Mouse (Mus musculus): Measurements from ENCODE around the gene Cstad.

Gene Cstad

GRCm38 (mm10) chr2:30628374-30628773, 33.5 kb downstream of the Cstad start:
- DNase-seq (ENCODE audit: low read depth, low spot score): no peak

DNA sequence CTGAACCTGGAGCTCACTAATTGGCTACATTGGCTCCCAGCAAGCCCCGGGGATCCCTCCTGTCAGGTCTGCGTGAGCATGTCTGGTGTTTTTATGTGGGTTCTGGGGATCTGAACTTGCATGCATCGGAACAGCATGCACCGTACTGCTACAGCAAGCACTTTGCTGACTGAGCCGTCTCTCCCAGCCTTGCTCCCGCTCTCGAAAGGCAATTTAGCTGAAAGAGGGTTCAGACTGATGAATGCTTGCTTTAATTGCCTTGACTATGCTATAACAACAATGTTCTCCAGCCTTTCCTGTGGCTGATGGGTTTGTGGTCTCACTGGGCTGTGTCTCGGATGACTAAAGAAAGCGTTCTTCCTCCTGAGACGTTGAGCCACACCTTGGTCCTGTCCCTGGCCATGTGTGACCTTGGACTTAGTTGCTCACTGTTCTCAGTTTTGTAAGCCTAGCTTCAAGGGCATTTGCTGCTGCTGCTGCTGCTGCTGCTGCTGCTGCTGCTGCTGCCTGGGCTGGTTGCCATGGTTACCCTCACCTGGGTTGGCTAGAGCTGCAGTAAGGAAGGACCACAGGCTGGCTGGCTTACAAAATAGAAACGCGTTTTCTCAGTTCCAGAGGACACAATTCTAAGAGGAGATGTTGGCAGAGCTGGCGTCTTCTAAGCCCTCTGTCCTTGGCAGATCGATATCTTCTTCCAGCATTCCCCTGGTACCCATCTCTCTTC, 34.4 kb downstream of the Cstad start:
- no peak for DNase-seq (ENCODE audit: low read depth, low spot score)

- DNase-seq (ENCODE audit: low read depth, low spot score): no peak
Observed at GRCm38 (mm10) chr2:30629860-30630259, 35.0 kb downstream of the Cstad start.

DNA sequence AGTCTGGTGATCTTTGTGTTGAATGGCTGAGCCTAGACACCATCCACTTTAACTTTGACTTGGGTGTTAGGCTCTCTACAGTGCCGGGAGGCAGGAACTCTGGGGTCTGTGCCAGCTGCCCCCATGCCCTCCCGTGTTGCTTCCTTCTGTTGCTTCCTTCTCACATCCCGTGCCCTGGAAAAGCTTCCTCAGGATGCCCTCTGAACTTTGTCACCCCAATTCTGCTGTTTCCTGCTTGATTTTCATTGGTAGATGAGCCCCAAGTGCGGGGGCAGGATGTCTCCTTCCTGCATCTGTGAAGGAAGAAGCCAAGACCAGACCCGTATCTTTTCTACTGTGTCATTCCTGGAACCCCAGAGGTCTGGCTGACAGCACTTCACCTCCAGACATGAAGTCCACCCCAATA, 41.4 kb downstream of the Cstad start:
- DNase-seq (ENCODE audit: low read depth, low spot score): peak; percentile 59

DNA sequence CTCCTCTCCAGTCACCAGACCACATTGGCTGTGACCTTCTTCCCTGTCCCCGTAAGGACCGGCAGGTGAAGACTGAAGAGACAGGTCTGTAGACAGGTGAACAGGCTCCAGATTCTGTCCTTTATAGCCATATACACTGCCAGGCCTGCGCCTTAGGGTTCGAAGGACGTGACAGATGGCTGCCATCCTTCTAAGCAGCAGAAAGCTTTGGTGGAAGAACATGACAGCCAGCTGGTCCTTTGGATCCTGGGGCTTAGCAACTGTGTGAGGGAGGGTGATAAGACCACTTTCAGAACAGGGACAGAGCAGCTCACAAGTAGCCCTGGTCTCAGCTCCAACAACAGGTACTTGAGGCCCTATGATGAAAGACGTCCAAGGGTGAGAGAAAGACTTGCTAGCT, 43.2 kb downstream of the Cstad start:
- no peak for DNase-seq (ENCODE audit: low read depth, low spot score)

- DNase-seq (ENCODE audit: low read depth, low spot score): no peak
Observed at GRCm38 (mm10) chr2:30640021-30640481, 45.2 kb downstream of the Cstad start.

- DNase-seq (ENCODE audit: low read depth, low spot score): no peak
Observed at GRCm38 (mm10) chr2:30642810-30643209, 48.0 kb downstream of the Cstad start.

DNA sequence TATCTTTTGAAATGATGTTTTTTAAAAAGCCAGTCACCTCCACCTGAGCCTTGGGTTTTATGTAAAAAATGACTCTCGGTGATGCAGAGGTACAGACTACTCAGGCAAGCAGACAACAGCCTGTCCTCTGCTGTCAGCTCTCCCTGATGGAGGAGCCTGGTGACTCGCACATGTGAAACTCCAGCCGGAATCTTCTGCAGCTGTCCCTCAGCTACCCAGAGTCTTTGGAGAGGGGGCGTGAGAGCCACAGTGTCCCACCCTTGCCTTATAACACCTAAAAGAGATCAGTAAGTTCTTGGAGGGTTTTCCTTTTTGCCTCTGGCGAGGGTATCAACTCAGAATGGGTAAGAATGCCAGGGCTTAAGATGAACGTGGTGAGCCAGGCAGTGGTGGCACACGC, 48.6 kb downstream of the Cstad start:
- DNase-seq (ENCODE audit: low read depth, low spot score): no peak

- DNase-seq (ENCODE audit: low read depth, low spot score): no peak
Observed at GRCm38 (mm10) chr2:30646833-30647232, 52.0 kb downstream of the Cstad start.

DNA sequence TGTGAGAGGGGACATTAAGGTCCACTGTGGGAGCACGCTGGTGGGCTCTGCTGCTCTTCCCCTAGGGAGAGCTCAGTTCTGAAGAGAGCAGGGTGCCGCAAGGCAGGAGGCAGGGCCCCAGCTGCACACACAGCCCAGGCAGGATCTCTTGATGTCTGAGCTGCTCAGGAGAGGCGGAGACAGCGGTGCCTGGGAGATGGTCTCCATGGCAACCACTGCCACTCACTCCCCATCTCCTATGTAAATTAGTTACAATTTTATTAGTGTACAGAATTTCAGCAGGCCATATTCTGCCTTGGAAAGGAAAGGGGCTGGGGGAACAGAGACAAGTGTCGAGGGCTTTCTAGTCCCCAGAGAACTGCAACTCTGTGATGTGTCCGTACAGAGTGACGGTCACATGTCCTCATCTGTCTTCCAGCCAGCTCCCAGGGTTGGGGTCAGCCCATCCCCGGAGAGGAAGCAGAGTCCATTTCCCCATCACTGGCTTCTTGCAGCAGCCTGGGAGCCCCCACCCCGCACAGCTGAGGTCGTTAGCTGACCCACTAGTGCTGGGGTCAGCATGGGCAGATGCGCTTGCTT, 52.6 kb downstream of the Cstad start:
- DNase-seq (ENCODE audit: low read depth, low spot score): peak; percentile 85

- peak; percentile 67 for DNase-seq (ENCODE audit: low read depth, low spot score)
Observed at GRCm38 (mm10) chr2:30647882-30648494, 53.1 kb downstream of the Cstad start.

DNA sequence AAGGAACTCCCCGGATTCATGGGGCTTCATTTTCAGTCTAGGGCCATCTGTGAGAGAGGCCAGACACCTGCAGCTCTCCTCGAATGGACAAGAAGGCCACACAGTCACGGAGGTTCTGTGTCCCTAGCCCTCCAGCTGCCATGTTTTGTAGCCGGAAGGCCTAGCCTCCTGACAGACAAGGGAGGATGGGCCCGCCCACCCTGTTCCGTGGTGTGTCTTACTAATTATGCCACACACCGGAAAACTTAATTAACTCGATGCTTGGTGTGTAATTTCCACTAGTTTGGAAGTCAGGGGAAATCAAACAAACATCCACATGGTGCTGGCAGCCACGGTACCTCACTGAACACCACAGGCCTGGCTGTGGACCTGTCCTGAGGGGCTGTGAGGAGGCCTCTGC, 55.4 kb downstream of the Cstad start:
- no peak for DNase-seq (ENCODE audit: low read depth, low spot score)

DNA sequence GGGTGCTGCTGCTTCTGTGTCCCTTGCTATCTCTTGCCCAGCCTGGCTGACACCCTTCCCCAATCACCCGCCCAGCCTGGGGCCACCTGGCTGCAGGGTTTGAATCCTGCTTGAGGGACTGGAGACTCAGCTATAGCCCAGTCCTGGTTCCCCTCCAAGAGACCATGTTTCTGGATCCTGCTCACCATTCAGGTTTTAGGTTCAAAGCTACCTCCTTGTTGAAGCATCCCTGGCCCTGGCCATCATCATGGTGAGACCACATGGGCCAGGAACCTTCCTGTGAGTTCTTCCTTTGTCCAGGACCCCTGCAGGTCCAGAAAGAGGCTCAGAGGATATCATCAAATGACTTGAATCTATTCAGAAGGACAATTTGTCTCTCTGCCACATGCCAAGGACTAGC, 57.0 kb downstream of the Cstad start:
- DNase-seq (ENCODE audit: low read depth, low spot score): no peak

DNA sequence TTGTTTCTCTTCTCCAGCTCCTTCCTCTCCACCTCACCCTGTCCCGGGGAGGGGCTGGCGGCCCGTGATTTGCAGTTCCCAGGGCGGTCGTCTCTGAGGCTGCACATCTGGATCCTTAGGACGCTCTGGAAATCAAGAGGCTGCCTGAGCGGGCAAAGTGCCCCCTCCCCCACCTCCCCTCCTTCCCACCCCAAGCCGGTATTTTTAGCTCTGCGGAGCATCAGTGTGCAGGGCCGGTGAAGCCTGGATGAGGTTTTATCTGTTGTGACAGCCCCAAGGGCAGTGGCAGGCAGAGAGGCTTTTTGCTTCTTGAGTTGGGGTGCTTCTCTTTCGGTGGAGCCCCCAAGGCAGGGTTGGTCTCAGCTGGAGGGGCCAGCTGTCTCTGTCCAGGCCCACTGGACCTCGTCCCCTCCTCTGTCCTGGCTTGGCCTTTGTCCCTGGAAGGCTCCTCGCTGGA, 57.8 kb downstream of the Cstad start:
- no peak for DNase-seq (ENCODE audit: low read depth, low spot score)

DNA sequence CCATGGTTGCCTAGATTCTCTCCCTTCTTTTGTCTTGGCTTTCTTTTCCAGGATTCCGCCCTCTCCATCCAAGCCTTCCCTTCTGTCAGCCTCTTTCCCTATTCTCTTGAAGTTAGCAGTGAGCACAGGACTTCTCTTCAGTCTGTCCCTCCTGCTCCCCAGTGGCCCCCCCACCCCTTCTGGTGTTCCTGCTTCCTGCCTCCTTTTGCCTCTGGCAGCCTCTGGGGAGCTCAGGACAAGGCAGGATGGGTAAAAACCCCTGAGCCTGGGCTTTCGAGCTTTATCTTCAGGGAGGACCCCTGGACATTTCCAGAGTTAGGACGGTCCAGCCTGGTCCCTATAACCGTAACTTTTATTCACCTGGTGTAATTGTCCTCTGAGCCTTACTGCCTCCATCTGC, 58.2 kb downstream of the Cstad start:
- DNase-seq (ENCODE audit: low read depth, low spot score): no peak

DNA sequence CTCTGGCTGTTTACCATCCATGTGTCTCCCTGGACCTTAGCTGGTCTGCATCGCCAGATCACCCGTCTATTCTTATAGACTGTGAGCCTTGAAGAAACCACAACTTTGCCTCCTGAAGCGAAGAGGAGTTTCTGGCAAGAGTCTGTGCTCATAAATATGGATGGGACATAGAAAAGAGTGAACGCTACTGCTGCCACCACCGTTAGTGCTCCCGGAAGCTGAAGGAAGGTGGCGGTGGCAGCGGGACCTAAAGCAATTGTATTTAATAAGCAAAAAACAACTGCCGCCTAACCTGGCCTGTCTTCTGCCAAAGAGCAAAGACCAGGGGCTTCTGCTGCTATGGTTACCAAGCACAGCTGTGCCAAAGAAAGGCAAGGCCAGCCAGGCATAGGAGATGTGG, 59.3 kb downstream of the Cstad start:
- DNase-seq (ENCODE audit: low read depth, low spot score): no peak

GRCm38 (mm10) chr2:30654582-30654981, 59.7 kb downstream of the Cstad start:
- DNase-seq (ENCODE audit: low read depth, low spot score): no peak

- no peak for DNase-seq (ENCODE audit: low read depth, low spot score)
Observed at GRCm38 (mm10) chr2:30655746-30656145, 60.9 kb downstream of the Cstad start.

DNA sequence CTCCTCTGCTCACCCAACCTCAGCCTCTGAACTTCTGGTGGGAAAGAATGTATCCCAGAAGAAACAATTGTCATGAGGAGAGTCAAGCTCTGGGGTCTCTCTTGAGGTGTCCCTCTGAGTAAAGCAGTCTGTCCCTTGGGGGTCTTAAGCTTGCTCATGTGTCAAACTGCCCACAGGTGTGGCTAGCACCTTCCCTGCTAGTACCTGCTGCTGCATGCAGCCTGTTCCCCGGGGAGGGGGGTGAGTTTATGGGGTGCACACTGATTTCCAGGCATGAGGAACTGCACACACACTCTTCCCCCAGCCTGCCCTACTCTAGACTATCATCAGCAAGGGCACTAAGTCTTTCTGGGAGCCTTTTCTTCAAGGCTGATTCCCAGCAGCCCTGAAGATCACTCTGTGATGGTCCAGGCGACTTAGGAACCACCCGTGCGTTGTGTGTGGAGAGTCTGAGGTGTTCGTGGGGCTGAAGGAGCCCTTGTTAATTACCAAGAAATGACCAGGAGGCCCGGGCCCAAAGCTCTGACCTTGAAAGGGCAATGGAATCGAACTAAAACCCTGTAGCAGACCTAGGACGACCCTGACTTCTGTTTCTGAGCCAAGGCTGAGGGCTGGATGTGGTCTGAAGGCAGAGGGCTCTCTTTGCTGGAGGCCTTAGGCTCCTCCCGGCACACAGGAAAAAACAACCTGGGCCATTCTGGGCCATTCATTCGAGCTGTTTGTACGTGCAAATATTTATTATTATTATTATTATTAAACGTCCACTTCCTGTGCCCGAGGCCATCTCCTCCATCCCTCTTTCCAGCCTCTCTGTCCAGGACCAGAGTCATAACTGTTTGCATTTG, 62.1 kb downstream of the Cstad start:
- DNase-seq (ENCODE audit: low read depth, low spot score): no peak

DNA sequence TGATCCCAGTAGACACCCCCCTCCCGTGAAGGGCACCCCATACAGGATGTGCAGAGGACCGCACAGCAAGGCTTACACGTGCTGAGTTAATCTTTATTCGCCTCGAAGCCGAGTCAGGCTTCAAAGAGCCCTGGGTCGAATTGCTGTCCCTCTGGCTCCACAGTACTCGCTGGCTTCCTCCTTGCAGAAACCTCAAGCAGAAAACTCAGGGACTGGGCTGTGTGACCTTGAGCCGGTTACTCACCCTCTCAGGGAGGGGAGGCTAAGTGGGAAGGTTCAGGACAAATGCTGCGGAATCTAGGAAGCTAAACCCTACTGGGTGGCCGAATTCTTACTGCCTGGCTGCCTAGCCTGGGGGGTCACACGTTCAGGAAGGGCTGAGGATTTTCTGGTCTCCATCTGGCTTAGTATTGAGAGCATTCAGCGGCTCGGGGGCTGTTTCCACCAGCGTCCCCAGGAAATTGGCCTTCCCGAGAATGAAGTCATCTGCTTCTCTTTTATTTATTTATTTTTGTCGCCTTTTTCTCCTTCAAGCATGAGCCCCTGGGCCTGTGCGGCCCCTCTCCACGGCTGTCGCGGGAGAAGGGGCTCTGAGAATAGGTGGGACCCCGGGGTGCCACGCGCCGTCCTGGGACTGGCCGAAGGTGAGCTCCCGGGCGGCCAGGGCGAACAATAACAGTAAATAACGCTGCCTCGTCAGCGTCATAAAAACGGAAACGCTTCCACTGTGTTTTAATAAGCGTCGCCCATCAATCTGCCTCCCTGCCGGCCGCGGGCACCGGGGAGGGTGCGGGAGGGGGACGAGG, 63.0 kb downstream of the Cstad start:
- DNase-seq (ENCODE audit: low read depth, low spot score): peak; percentile 62

DNA sequence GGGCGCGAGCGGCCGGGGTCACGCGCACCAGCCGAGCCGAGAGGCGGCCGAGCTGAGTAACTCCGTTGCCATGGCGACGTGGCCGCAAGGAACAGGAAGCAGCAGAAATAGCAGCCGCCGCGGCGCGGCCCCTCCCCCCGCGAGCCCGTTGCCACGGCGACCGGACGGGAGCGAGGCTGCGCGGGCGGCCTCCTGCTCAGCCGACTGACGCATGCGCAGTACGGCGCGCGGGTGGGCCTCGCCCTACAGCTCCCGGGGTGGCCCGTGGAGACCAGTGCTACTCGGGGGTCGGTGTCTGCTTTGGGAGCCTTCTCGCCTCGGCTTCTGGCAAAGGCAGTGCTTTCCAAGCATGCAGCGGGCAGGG, 63.6 kb downstream of the Cstad start:
- DNase-seq (ENCODE audit: low read depth, low spot score): peak; percentile 100

Measured in CD4-positive, CD25-positive, alpha-beta regulatory T cell, adult 2 months (primary cell).